Mouse (Mus musculus) CD4-positive, CD25-positive, alpha-beta regulatory T cell, adult 2 months (primary cell): ENCODE measurements at regions not wholly inside any gene's neighbourhood (a gene's known extent, or its start where the extent isn't known, plus 50 kb on each side); places are given as distances from the start of the nearest gene placed in this dataset.

Experiments used
- DNase-seq: peaks from one replicate; pipeline ENCODE4 v3.0.0-alpha.2; 2012; ENCODE audit warnings: low read depth, low spot score

DNA sequence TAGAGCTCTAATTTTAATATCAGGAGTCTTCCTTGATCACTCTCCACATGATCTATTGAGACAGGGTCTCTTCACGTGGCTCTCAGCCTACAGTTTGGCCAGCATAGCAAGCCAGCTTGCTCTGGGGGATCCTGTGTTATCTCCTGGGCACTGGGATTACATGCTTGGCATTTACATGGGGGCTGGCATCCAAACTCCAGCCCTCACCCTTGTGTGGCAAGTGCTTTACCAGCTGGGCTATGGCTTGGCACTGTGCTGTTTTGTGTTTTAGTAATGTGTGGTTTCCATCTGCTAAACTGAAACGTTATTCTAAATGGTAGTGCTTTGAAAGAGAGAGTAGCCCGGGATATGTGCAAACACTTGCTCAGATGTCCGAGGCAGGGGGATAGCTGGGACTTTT, 251.5 kb upstream of the Hnrnpa3 start:
- DNase-seq = no peak

DNA sequence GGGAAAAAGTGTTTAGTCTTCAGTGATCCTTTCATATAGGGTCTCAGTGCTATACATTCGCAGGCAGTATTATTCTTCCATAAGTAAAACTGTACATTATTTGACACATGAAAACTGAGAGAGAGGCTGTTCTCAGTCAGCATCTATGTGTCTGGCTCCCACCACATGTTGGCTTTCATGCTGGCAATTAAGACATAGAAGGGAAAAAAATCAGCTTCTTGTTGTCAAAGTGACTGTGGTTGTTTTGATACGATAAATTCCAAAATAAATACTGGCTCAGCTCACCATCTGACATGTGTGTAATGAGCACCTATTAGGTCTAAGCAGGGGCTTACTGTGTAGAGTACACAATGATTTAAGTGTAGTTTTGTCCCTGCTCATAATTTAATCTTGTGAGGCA, 251.0 kb upstream of the Hnrnpa3 start:
- no peak for DNase-seq

GRCm38 (mm10) chr2:75409806-75410205, 249.3 kb upstream of the Hnrnpa3 start:
- DNase-seq = no peak

GRCm38 (mm10) chr2:75412735-75413134, 246.3 kb upstream of the Hnrnpa3 start:
- no peak for DNase-seq

- DNase-seq = no peak
Observed at GRCm38 (mm10) chr2:75418689-75419088, 240.4 kb upstream of the Hnrnpa3 start.

GRCm38 (mm10) chr2:75419142-75419541, 239.9 kb upstream of the Hnrnpa3 start:
- DNase-seq = no peak

GRCm38 (mm10) chr2:75422798-75423685, 236.0 kb upstream of the Hnrnpa3 start:
- DNase-seq = no peak

- DNase-seq = no peak
Observed at GRCm38 (mm10) chr2:75423872-75424271, 235.2 kb upstream of the Hnrnpa3 start.

DNA sequence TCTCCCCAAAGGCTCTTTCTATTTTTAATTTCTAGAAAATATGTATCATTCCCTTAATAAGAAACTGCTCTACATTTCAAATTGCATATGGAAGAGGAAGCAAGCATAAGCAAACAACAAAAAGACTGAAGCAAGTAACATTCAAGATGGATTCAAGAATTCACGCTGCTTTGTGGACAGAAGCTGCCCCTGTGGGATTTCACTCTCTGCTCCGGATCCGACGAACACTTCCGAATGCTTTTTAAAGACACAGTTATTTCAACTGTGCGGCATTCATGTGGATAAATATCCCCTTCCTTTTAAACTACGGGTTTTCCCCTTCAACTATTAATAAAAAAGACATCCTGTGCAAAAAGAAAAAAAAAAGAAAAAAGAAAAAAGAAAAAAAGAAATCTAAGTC, 234.7 kb upstream of the Hnrnpa3 start:
- DNase-seq = no peak

- DNase-seq = no peak
Observed at GRCm38 (mm10) chr2:75424911-75425310, 234.2 kb upstream of the Hnrnpa3 start.

- no peak for DNase-seq
Observed at GRCm38 (mm10) chr2:75425384-75425783, 233.7 kb upstream of the Hnrnpa3 start.

- no peak for DNase-seq
Observed at GRCm38 (mm10) chr2:75425791-75426190, 233.3 kb upstream of the Hnrnpa3 start.

DNA sequence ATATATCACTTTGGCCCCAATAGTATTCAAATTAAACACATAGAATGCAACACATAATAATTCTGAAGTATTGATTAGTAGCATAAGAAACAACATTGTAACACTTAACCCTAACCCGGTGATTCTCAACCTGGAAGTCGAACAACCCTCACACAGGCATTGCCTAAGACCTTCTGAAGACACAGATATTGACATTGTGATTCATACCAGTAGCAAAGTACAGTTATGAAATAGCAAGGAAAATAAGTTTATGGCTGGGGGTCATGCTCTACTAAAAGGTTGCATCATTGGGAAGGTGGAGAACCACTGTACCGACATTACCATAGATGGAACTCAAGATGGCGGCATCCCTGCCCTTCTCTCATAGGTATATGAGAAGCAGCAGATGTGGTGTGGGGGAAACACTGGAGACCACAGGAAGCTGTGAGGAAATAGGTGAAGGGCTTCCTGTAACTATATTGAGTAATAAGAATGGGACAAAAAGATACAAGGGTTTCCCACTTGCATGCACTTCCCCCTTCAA, 231.1 kb upstream of the Hnrnpa3 start:
- no peak for DNase-seq

DNA sequence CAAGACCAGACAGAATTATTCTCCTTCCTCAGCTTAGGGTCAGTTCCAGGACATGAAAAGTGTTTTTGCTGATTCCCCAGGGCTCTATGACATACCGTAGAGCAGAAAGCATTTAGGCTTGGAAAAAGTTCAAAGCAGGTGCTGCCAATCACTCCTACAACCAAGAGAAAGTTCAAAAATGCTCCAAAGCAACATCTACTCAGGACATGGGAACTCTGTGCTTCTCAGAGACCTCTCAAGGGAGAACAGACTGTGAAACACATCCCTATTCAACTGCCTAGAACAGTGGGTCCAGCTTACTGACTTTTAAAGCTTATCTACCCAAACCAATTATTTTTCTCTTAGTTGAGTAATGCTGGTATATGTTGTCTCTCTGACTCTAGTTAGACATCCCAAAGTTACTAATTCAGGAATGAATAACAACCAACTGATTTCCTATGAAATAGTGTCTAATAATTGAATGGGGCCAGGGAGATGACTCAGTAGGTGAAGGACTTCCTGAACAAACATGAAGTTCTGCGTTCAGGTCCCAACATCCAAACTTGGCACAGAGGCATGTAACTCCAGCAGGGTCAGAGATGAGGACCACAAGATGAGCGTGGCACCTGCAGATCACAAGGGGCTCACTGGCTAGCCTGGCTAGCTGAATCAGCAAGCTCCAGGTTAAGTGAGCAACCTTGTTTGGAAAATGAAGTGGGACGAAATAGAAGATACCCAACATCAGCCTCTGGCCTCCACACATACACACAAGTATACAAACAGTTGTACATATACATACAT, 228.7 kb upstream of the Hnrnpa3 start:
- no peak for DNase-seq

GRCm38 (mm10) chr2:75431981-75432380, 227.1 kb upstream of the Hnrnpa3 start:
- no peak for DNase-seq

DNA sequence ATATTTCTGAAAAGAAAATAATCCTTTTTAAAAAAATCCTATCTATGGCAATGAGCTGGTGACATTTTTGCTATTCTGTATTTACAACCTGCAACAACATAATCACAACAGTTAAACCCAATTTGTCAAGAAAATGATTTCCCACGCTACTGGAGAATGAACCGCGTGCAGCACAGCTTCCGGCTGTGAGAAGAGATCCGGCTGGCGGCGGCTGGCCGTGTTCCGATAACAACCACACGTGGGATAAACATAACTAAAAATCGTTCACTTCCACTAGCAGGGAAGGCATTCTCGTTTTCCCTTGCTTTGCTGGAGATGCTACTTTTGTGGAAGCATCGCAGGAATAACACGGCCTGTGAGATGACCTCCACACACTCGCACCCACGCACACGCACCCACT, 224.5 kb upstream of the Hnrnpa3 start:
- DNase-seq = no peak

DNA sequence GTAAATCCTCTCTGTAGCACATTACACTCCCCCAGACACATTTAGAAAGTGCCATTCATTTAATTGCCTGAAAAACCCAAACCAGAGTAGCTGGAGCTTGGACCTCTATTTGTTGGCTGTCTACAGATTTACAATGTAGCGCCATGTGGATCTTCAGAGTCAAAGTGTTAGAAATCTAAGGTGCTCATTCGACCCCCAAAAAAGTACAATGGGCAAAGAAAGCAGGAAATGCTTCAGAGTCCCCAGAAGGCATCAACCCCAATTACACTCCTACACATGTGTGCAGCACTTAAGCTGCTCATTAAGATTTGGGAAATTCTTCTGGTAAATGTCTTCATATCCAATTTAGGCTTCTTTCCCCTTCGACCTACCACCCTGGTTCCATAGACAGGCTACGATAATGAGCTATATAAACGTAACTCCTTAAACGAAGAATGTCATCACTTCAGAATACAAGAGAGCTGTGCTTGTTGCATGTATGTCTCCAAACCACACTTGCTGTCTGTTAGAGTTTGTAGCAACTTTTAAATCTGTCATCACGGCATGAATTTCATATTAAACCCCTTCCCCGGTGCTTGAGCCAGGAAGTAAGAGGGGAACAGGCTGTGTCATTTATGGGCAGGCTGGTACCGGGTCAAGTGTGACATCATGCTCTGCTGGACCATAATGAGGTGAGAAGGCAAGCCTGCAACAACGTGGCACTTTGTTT, 219.4 kb upstream of the Hnrnpa3 start:
- no peak for DNase-seq

GRCm38 (mm10) chr2:75442632-75443031, 216.4 kb upstream of the Hnrnpa3 start:
- no peak for DNase-seq

DNA sequence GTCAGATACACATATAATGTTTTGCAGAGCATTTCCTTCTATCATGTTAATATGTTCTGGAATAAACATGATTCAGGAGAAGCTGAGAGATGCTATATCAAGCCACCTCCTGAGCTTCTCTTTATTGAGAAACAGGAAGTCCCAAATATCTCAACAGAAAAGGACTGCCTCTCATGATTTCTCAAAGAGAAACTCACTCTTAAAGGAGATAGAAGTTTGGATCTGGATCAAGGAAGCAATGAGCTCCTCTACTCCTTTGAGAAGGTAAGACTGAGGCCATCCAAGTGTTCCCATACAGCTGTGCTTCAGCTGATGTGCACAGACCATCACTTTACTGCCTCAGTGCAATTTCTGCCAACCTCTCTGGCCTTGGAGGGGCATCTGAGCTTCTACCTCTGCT, 213.9 kb upstream of the Hnrnpa3 start:
- no peak for DNase-seq

GRCm38 (mm10) chr2:75446996-75447715, 211.9 kb upstream of the Hnrnpa3 start:
- no peak for DNase-seq

GRCm38 (mm10) chr2:75448221-75448620, 210.8 kb upstream of the Hnrnpa3 start:
- DNase-seq = no peak
